Mouse (Mus musculus) G1E (cell line): Measurements from ENCODE around the gene Neurl2. TPM values are rescaled to one million over a fixed set of nuclear protein-coding genes. Genes with fewer than 3 reads are reported as not detected.

Experiments
- ATAC-seq: 2 replicates; pipeline ENCODE4 v1.8.0; 2016; ENCODE audit warnings: mild to moderate bottlenecking; ENCODE audit not compliant: insufficient number of reproducible peaks, poor library complexity, low FRiP score, severe bottlenecking; ENCODE audit errors: extremely low read depth
- DNase-seq: peaks from one replicate; pipeline ENCODE4 v3.0.0; 2012; ENCODE audit warnings: low spot score
- H3K27me3 ChIP-seq: 2 replicates; pipeline ENCODE4 v1.6.1; 2012; ENCODE audit warnings: mild to moderate bottlenecking, low read length, inconsistent platforms; ENCODE audit not compliant: insufficient read depth
- H3K36me3 ChIP-seq: replicated peaks from 2 replicates; pipeline ENCODE3; 2012; ENCODE audit warnings: mild to moderate bottlenecking, inconsistent platforms
- H3K4me1 ChIP-seq: 2 replicates; pipeline ENCODE4 v1.6.1; 2012; ENCODE audit warnings: low read depth, low read length, inconsistent platforms, mixed read lengths; ENCODE audit not compliant: insufficient read depth
- H3K4me3 ChIP-seq: 2 replicates; pipeline ENCODE4 v1.5.1; 2012; ENCODE audit warnings: low read depth, mild to moderate bottlenecking, inconsistent platforms, low read length, moderate library complexity, mixed read lengths
- H3K9me3 ChIP-seq: replicated peaks from 2 replicates; pipeline ENCODE4 v1.6.1; 2012; ENCODE audit warnings: inconsistent platforms
- CTCF ChIP-seq: IDR thresholded peaks from 2 replicates; pipeline ENCODE4 v1.5.1; 2012; ENCODE audit warnings: low read depth, low read length, inconsistent platforms, mixed read lengths
- GATA1 ChIP-seq: IDR thresholded peaks from 2 replicates; pipeline ENCODE4 v1.6.1; 2012; ENCODE audit warnings: borderline replicate concordance, low read length, inconsistent platforms, mixed read lengths
- GATA2 ChIP-seq: IDR thresholded peaks from 2 replicates; pipeline ENCODE4 v1.6.1; 2012; ENCODE audit warnings: low read depth, low read length, inconsistent platforms, borderline replicate concordance
- POLR2AphosphoS5 ChIP-seq: IDR thresholded peaks from 2 replicates; pipeline ENCODE4 v1.6.1; 2012; ENCODE audit warnings: low read depth, low read length, inconsistent platforms; ENCODE audit not compliant: insufficient replicate concordance
- TAL1 ChIP-seq: conservative IDR thresholded peaks from 2 replicates; pipeline ENCODE4 v1.6.1; 2012; ENCODE audit warnings: low read depth, low read length, inconsistent platforms, mixed read lengths
- polyA plus RNA-seq: library from polyadenylated mRNA; stranded (reverse); fragments of >175 nt; gene quantifications from 2 replicates; pipeline ENCODE4 v1.2.3, GENCODE M21; 2012
- total RNA-seq, 2 experiments: library from RNA; stranded (forward) in 1 of 2; stranded (reverse) in 1 of 2; fragments of 200-1000 nt in 1 of 2; fragments of >200 nt in 1 of 2; fragmentation: Nextera tagmentation in 1 of 2; gene quantifications; 2 replicates each; pipeline ENCODE4 v1.2.3; 2014 to 2017

The Neurl2 gene
- total and polyA plus RNA-seq, 3 experiments, result 0.10 to 0.27 TPM; not detected in 1

DNA sequence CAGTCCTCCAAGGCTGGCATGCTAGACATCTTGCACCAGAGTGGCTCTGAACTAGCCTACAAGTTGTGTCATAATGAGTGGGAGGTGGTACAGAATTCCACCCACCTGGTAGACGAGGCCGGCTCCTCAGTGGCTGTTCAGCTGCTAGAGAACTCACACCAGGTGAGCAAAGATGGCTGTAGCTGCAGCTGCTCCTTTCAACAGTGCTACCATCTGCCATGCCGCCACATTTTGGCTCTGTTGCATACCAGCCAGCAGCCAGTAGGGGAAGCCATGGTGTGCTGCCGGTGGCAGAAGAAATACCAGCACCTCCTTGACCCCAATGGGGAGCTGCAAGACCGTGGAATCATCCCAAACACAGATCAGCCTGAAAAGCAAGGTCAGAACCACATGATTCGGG is 12.2 kb downstream of the Neurl2 start:
- TF ChIP-seq POLR2AphosphoS5 (no peak), GATA2 (no peak), GATA1 (no peak), TAL1 (no peak), CTCF (no peak)
- peaks cover 23% of the 10 kb centered on the region for H3K4me1 ChIP-seq
- no peak for DNase-seq
- H3K27me3 ChIP-seq, result no peaks in the 10 kb centered on the region
- H3K36me3 ChIP-seq, result peaks cover 68% of the 10 kb centered on the region
- H3K4me3 ChIP-seq, result no peak overlapping the region
- no peaks in the 10 kb centered on the region for H3K9me3 ChIP-seq
- no peak for ATAC-seq

DNA sequence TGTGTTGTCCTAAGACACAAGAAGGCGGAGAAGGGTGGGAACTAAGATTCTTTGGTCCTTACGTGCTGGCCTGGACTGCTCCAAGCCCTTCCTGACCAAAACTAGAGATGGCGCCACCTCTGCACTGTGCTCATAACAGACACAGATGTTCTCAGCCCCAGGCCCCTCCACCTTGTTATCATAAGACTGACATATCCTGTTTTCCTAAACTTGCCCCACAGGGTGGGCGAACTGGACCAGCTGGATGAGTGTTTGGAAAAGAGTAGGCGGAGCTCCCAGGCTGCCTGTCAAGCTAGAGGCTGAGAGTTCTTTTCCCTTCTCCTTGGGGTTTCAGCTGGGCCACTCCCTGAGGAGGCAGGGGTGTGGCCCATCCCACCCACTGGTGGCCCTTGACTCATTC is 15.6 kb downstream of the Neurl2 start:
- Histone ChIP-seq H3K36me3 (peaks cover 69% of the 10 kb centered on the region), H3K4me3 (no peak overlapping the region), H3K4me1 (peaks cover 16% of the 10 kb centered on the region), H3K27me3 (no peaks in the 10 kb centered on the region), H3K9me3 (no peaks in the 10 kb centered on the region)
- no peak for DNase-seq
- ATAC-seq, result no peak
- TF ChIP-seq GATA1, result no peak
- no peak for TF ChIP-seq POLR2AphosphoS5
- no peak for TF ChIP-seq TAL1
- no peak for TF ChIP-seq GATA2
- no peak for TF ChIP-seq CTCF

DNA sequence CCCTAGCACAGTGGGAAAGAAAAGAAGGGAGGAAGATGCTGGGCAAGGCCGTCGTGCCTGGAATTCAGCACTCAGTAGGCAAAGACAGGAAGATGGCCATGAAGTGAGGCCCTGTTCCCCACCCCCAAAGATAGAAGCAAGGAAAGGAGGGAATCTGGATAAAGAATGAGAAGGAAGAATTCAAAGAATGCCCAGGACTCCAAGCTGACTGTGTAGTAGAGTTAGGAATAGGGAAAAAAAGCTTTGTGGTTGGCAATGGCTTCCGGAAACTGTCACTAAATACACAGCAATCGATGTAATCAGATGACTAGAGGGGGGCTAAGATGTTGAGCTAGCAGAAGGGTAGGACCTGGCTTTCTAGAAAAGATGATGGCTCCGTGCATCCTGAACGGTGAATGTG is 16.1 kb downstream of the Neurl2 start:
- Histone ChIP-seq H3K9me3 (no peaks in the 10 kb centered on the region), H3K4me1 (peaks cover 13% of the 10 kb centered on the region), H3K4me3 (no peak overlapping the region), H3K36me3 (peaks cover 74% of the 10 kb centered on the region), H3K27me3 (no peaks in the 10 kb centered on the region)
- ATAC-seq (no peak), DNase-seq (no peak)
- TF ChIP-seq TAL1 (no peak), POLR2AphosphoS5 (no peak), GATA2 (no peak), GATA1 (no peak), CTCF (no peak)

DNA sequence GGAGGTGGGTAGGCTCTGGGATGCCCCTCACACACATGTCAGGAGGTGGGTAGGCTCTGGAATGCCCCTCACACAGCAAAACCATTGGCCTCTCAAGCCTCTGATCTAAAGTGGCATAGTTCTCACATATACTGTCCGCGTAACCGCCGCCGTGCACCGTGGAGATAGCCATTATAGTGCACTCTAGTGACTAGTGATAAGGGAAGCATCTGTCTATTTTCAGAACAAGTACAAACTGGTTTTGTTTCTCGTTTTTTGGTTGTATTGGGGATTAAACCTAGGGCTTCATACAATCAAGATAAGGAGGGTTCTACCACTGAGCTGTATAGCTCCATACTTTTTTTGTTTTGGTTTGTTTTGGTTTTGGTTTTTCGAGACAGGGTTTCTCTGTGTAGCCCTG is 17.4 kb downstream of the Neurl2 start:
- H3K4me3 ChIP-seq, result no peak overlapping the region
- no peaks in the 10 kb centered on the region for H3K9me3 ChIP-seq
- ATAC-seq (no peak), DNase-seq (no peak)
- no peaks in the 10 kb centered on the region for H3K27me3 ChIP-seq
- no peak for TF ChIP-seq GATA1
- TF ChIP-seq GATA2, result no peak
- TF ChIP-seq TAL1, result no peak
- TF ChIP-seq POLR2AphosphoS5, result no peak
- peaks cover 6% of the 10 kb centered on the region; the same call in 1 of the 2 replicates for H3K4me1 ChIP-seq
- peaks cover 70% of the 10 kb centered on the region for H3K36me3 ChIP-seq

DNA sequence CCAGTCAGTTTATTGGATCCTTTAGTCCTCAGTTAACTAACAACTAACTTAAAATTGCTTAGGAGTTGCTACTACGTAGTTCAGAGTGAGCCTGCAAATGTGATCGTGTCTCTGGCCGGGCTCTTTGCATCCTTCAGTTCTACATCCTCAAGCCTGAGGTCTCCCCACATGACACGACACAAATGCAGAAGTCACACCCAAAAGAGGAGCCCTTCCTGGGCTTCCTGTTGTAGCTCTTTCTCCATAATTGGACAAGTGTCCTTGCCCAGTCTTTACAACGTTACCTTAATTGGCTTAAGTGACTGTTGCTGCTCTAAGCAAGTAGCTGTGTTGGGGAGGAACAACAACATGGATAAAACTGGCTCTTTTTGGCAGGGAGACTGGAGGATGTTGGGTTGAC is 17.9 kb downstream of the Neurl2 start:
- H3K36me3 ChIP-seq, result peaks cover 70% of the 10 kb centered on the region
- no peaks in the 10 kb centered on the region for H3K27me3 ChIP-seq
- no peak for TF ChIP-seq POLR2AphosphoS5
- no peak for TF ChIP-seq GATA2
- no peak for TF ChIP-seq GATA1
- no peak for TF ChIP-seq TAL1
- TF ChIP-seq CTCF, result no peak
- no peak for DNase-seq
- no peak overlapping the region for H3K4me3 ChIP-seq
- H3K9me3 ChIP-seq, result no peaks in the 10 kb centered on the region
- ATAC-seq, result no peak
- H3K4me1 ChIP-seq, result peaks cover 6% of the 10 kb centered on the region; the same call in 1 of the 2 replicates

DNA sequence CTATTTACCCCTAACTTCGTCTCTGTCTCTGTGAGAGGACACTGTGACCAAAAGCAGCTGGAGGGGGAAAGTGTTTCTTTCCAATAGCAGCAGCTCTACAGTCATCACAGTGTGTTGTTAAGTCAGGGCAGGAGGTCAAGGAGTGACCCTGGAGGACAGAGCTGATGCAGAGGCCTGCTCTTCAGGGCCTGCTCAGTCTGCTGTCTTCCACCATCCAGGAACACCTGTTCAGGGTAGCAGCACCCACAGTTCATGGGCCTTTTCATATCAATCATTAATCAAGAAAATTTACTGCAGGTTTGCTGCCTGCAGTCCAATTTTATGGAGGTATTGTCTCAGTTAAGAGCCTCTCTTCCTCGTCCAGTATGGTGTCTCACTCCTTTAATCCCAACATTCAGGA is 19.7 kb downstream of the Neurl2 start:
- DNase-seq (no peak), ATAC-seq (no peak)
- H3K4me3 ChIP-seq, result no peak overlapping the region
- no peaks in the 10 kb centered on the region for H3K27me3 ChIP-seq
- no peak for TF ChIP-seq POLR2AphosphoS5
- no peak for TF ChIP-seq GATA2
- TF ChIP-seq GATA1, result no peak
- no peak for TF ChIP-seq CTCF
- TF ChIP-seq TAL1, result no peak
- no peaks in the 10 kb centered on the region for H3K9me3 ChIP-seq
- H3K36me3 ChIP-seq, result peaks cover 73% of the 10 kb centered on the region
- H3K4me1 ChIP-seq, result peaks cover 6% of the 10 kb centered on the region; the same call in 1 of the 2 replicates

DNA sequence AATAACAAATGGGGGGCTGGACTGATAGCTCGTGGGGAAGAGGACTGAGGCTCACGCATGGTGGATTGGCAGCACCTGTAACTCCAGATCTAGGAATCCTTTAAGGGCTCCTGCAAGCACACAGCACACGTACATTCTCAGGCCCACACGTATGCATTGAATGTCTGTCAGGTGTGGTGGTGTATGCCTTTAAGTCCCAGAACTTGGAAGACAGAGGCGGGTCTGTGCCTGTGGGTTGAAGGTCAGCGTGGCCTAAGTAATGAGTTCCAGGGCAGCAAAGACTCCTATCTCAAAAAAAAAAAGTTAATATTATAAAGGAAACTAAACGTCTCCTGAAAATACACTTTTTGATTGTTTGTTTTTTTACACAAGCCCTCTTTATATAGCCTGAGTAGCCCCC is 26.6 kb downstream of the Neurl2 start:
- H3K4me3 ChIP-seq, result no peak overlapping the region
- H3K27me3 ChIP-seq, result no peaks in the 10 kb centered on the region
- ATAC-seq (no peak), DNase-seq (no peak)
- H3K36me3 ChIP-seq, result peaks cover 60% of the 10 kb centered on the region
- TF ChIP-seq CTCF, result no peak
- TF ChIP-seq TAL1, result no peak
- no peak for TF ChIP-seq POLR2AphosphoS5
- TF ChIP-seq GATA2, result no peak
- no peak for TF ChIP-seq GATA1
- peaks cover 34% of the 10 kb centered on the region for H3K4me1 ChIP-seq
- H3K9me3 ChIP-seq, result no peaks in the 10 kb centered on the region
